Mouse (Mus musculus) hindbrain, postnatal 0 days (tissue): ENCODE data around the gene Rps9. TPM values are rescaled to one million over a fixed set of nuclear protein-coding genes. Genes with fewer than 3 reads are reported as not detected.
"Not testable (repeated sequence)": the region's sequence is repeated elsewhere in the genome, so short reads cannot be mapped to it uniquely, and the experiment has no call there.

Source experiments
- ATAC-seq: fragments of 200-750 bp; cut with Nextera tagmentation; 2 replicates; pipeline ENCODE4 v1.8.0; 2017; ENCODE audit warnings: mild to moderate bottlenecking, moderate TSS enrichment, moderate library complexity
- DNase-seq: peaks from one replicate; pipeline ENCODE4 v3.0.0-alpha.2; 2015; ENCODE audit warnings: low spot score
- H3K27ac ChIP-seq: fragments of 300-500 bp; sonication (generic); 2 replicates; pipeline ENCODE4 v1.5.1; 2014; ENCODE audit warnings: mild to moderate bottlenecking
- H3K27me3 ChIP-seq: fragments of 300-500 bp; sonication (generic); 2 replicates; pipeline ENCODE4 v1.6.1; 2014; ENCODE audit warnings: low read length, mixed read lengths; ENCODE audit not compliant: insufficient read depth
- H3K36me3 ChIP-seq: fragments of 300-500 bp; sonication (generic); 2 replicates; pipeline ENCODE4 v1.6.1; 2014; ENCODE audit warnings: low read length, mixed read lengths; ENCODE audit not compliant: insufficient read depth
- H3K4me1 ChIP-seq: fragments of 300-500 bp; sonication (generic); 2 replicates; pipeline ENCODE4 v1.6.1; 2014; ENCODE audit warnings: antibody characterized with exemption, low read length, mixed read lengths; ENCODE audit not compliant: insufficient read depth
- H3K4me2 ChIP-seq: fragments of 300-500 bp; sonication (generic); 2 replicates; pipeline ENCODE4 v1.6.1; 2014; ENCODE audit warnings: low read depth, mild to moderate bottlenecking, low read length, moderate library complexity, mixed read lengths
- H3K4me3 ChIP-seq: fragments of 300-500 bp; sonication (generic); 2 replicates; pipeline ENCODE4 v1.5.1; 2014; ENCODE audit warnings: low read length
- H3K9ac ChIP-seq: fragments of 300-500 bp; sonication (generic); replicated peaks from 2 replicates; pipeline ENCODE4 v1.6.1; 2014; ENCODE audit warnings: mild to moderate bottlenecking, low read length, moderate library complexity, mixed read lengths
- H3K9me3 ChIP-seq: fragments of 300-500 bp; sonication (generic); 2 replicates; pipeline ENCODE4 v1.6.1; 2016; ENCODE audit warnings: low read length, mixed read lengths
- CTCF ChIP-seq: IDR thresholded peaks from 2 replicates; pipeline ENCODE4 v1.5.1; 2016; ENCODE audit warnings: antibody characterized with exemption, control low read depth, low read depth
- WGBS: fragments of 180-500 bp; shearing (Covaris S2); extraction: QIAGEN DNeasy Blood & Tissue Kit; methylation state at CpG from one replicate; pipeline ENCODE4 v1.1.7; 2014; 5-methylcytosine and 5-hydroxymethylcytosine counted together
- polyA plus RNA-seq: library from polyadenylated mRNA; unstranded; fragments of >200 nt; fragmentation: Nextera tagmentation; extraction: Ambion mirVana; gene quantifications from 2 replicates; pipeline ENCODE4 v1.2.1, GENCODE M21; 2015
- total RNA-seq: library from RNA; depleted of rRNA; stranded (reverse); fragments of >200 nt; gene quantifications from 2 replicates; pipeline ENCODE4 v1.2.3, GENCODE M21; 2014

The Rps9 gene
- total and polyA plus RNA-seq, 2 experiments from 2014 or later: 569 to 743 TPM

- WGBS: under 1% methylated on average over 49 of the region's 55 CpGs
- Histone ChIP-seq H3K27me3 (no peaks in the 10 kb centered on the region), H3K4me1 (peaks cover 8% of the 10 kb centered on the region; the same call in 1 of the 2 replicates), H3K9ac (peak overlapping the region; percentile 71), H3K4me2 (peak overlapping the region; percentile 73), H3K4me3 (peak overlapping the region; percentile 89), H3K36me3 (peaks cover 23% of the 10 kb centered on the region), H3K9me3 (no peaks in the 10 kb centered on the region), H3K27ac (peak overlapping the region; percentile 94)
- DNase-seq (peak; percentile 85), ATAC-seq (peak; percentile 45)
- no peak for TF ChIP-seq CTCF
These were observed 9.5 kb upstream of the Rps9 start for GRCm38 (mm10) chr7:3694076-3694948.

DNA sequence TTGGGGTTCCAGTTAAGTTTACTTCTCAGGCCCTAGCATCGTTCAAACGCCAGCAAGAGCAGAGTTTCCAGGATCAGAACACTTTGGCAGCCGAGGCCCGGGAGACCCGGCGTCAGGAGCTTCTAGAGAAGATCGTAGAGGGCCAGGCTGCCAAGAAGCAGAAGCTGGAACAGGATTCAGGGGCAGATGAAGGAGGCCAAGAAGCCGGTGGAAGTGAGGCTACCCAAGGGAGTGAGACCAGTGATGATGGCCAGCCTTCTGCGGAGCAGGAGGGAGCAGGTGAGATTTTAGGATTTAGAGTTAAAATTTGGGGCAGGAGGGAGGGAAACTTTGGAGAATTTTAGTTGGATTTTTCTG lies 8.9 kb upstream of the Rps9 start:
- peak overlapping the region; percentile 71 for H3K9ac ChIP-seq
- not testable (repeated sequence) for H3K9me3 ChIP-seq, H3K4me1 ChIP-seq, H3K27me3 ChIP-seq, ATAC-seq, DNase-seq
- H3K4me3 ChIP-seq: peak overlapping the region; percentile 89
- 3% methylated on average over 9 of the region's 9 CpGs for WGBS
- peak overlapping the region; percentile 73 for H3K4me2 ChIP-seq
- peak overlapping the region; percentile 94 for H3K27ac ChIP-seq
- H3K36me3 ChIP-seq: peaks cover 29% of the 10 kb centered on the region

DNA sequence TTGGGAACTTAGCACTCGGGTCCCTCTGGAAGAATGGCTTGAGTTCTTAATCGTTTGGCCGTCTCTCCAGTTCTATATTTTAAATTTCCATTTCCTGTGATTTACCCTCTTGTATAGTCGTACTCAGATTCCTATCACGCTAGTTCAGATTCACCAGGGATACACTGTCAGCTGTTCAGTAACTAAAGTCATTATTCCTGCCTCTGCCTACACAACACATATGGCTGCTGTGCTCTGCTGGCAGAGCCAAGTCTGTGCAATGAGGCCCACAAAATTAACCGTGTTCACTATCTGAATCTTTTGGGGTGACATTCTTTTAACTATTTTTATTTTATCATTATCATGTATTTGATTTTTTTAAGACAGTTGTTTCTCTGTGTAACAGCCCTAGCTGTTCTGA lies 5.3 kb upstream of the Rps9 start:
- no peak for TF ChIP-seq CTCF
- no peak for DNase-seq
- no peak for ATAC-seq
- peaks cover 37% of the 10 kb centered on the region for H3K36me3 ChIP-seq
- no peaks in the 10 kb centered on the region for H3K27me3 ChIP-seq
- H3K4me2 ChIP-seq: no peak overlapping the region
- no peak overlapping the region for H3K4me3 ChIP-seq
- no peak overlapping the region for H3K27ac ChIP-seq
- no peaks in the 10 kb centered on the region for H3K9me3 ChIP-seq
- H3K9ac ChIP-seq: no peak overlapping the region
- WGBS: 91% methylated on average over 6 of the region's 6 CpGs
- no peaks in the 10 kb centered on the region for H3K4me1 ChIP-seq

DNA sequence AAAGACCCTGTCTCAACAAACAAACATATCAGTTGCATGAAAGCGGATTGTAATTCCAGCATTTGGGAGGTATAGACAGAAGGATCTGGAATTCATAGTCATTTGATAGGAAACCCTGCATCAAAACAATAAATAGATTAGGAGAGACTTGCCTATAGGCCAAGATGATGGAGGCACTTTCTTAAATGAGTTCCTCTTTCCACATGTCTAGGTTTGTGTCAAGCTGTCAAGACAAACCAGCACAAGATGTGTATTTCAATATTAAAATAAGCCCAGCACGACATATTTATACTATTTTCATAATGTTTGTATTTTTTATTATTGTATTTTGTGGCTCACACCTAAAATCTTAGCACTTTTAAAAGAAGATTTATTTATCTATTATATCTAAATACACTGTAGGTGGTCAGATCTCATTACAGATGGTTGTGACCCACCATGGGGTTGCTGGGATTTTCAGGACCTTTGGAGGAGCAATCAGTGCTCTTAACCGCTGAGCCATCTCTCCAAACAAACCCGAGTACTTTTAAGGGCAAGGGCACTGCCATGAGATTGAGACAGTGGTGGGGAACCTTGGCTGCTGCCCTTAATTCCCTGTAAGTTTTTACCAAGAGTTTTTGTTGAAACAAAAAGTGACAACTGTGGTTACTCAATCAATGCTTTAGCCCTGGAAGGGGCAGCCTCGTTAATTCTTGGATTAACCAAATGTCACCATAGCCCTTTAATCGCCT lies 480 bp upstream of the Rps9 start:
- Histone ChIP-seq H3K36me3 (peaks cover 32% of the 10 kb centered on the region), H3K27me3 (no peaks in the 10 kb centered on the region), H3K9ac (peak overlapping the region; percentile 65), H3K4me3 (peak overlapping the region; percentile 71), H3K4me1 (peaks cover 10% of the 10 kb centered on the region), H3K27ac (peak overlapping the region; percentile 92), H3K4me2 (peak overlapping the region; percentile 87), H3K9me3 (no peaks in the 10 kb centered on the region)
- DNase-seq: no peak
- TF ChIP-seq CTCF: no peak
- peak; percentile 60 for ATAC-seq
- WGBS: 21% methylated on average over 6 of the region's 6 CpGs

DNA sequence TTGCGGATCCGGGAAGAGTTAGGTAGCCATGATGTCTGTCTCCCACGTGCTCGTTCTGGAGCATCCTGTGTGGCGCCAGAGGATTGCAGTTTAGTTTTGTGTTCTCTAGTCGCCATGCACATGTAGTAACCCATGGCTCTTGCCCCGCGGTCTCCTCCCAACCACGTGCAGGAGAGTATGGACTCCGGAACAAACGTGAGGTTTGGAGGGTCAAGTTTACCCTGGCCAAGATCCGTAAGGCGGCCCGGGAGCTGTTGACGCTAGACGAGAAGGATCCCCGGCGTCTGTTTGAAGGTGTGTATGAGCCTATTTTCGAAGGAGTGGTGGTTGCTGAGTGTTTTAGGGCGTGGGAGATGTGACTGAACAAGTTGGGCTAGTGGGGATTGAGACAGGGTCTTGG lies 682 bp downstream of the Rps9 start:
- H3K36me3 ChIP-seq: peaks cover 21% of the 10 kb centered on the region
- WGBS: under 1% methylated on average over 20 of the region's 20 CpGs
- peak overlapping the region; percentile 92 for H3K27ac ChIP-seq

GRCm38 (mm10) chr7:3705461-3705860 lies 1.7 kb downstream of the Rps9 start:
- not testable (repeated sequence) for DNase-seq, H3K4me1 ChIP-seq, H3K27me3 ChIP-seq, ATAC-seq, H3K9me3 ChIP-seq, H3K27ac ChIP-seq
- Histone ChIP-seq H3K9ac (peak overlapping the region; percentile 65), H3K4me3 (peak overlapping the region; percentile 71), H3K4me2 (peak overlapping the region; percentile 87), H3K36me3 (peaks cover 13% of the 10 kb centered on the region)
- WGBS: under 1% methylated on average over 6 of the region's 7 CpGs

More for the DNA sequence above, 682 bp downstream of the Rps9 start:
- Histone ChIP-seq H3K9me3 (no peaks in the 10 kb centered on the region), H3K4me1 (peaks cover 10% of the 10 kb centered on the region), H3K4me2 (peak overlapping the region; percentile 87), H3K4me3 (peak overlapping the region; percentile 71), H3K9ac (peak overlapping the region; percentile 65), H3K27me3 (no peaks in the 10 kb centered on the region)
- ATAC-seq: peak; percentile 69
- TF ChIP-seq CTCF: no peak
- DNase-seq: no peak

GRCm38 (mm10) chr7:3705911-3706310 lies 2.1 kb downstream of the Rps9 start:
- Histone ChIP-seq H3K4me1 (peaks cover 10% of the 10 kb centered on the region), H3K4me3 (peak overlapping the region; percentile 71), H3K27ac (no peak overlapping the region), H3K36me3 (peaks cover 10% of the 10 kb centered on the region), H3K4me2 (peak overlapping the region; percentile 87), H3K9me3 (no peaks in the 10 kb centered on the region), H3K27me3 (no peaks in the 10 kb centered on the region), H3K9ac (peak overlapping the region; percentile 65)
- ATAC-seq (no peak), DNase-seq (no peak)
- TF ChIP-seq CTCF: no peak
- WGBS: 32% methylated on average over 6 of the region's 6 CpGs
